Mouse (Mus musculus) bone marrow, adult 2 months (tissue): Measurements from ENCODE around the gene Itih5.

ENCODE experiments used
- CTCF ChIP-seq: fragments of 200-500 bp; IDR thresholded peaks from 2 replicates; pipeline ENCODE4 v1.5.1; 2011; ENCODE audit warnings: low read length, control low read depth; ENCODE audit not compliant: control insufficient read depth, insufficient read depth
- POLR2A ChIP-seq: fragments of 200-500 bp; IDR thresholded peaks from 2 replicates; pipeline ENCODE4 v1.6.1; 2011; ENCODE audit warnings: low read depth, mild to moderate bottlenecking, control low read depth, low read length, borderline replicate concordance; ENCODE audit not compliant: control insufficient read depth

DNA sequence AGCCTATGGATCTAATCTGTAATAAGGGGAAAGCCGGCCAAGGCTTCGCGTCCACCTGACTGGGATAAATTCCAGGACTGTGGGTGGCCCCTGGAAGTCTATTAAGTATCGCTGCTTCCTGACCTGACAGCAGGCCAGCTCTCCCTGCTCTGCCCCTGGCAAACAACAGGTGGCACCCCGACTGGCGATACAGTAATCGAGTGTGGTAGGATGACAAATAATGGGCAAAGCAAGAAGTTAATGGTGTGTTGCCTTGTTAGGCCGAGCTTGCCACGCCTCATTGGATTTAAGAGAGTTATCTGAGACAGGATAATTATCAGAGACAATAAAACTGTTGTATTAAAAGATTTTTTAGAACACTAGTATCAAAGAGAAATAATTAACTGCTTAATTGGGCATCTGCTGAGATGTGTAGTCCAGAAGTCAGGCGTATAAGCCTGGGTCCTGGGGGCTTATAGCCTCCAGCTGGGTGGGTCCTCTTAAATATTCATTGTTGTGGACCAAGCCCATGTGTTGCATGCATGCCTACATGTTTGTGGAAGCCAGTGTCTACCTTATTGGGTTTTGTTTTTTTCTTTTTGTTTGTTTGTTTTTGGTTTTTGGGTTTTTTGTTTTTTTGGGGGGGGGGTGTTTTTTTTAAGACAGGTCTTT is 140.3 kb downstream of the Itih5 start:
- TF ChIP-seq POLR2A, result no peak
- no peak for TF ChIP-seq CTCF
